Mouse (Mus musculus): Measurements from ENCODE around the gene Ubc.
"Not testable (repeated sequence)": the region's sequence is repeated elsewhere in the genome, so short reads cannot be mapped to it uniquely, and the experiment has no call there.

Ubc gene

DNA sequence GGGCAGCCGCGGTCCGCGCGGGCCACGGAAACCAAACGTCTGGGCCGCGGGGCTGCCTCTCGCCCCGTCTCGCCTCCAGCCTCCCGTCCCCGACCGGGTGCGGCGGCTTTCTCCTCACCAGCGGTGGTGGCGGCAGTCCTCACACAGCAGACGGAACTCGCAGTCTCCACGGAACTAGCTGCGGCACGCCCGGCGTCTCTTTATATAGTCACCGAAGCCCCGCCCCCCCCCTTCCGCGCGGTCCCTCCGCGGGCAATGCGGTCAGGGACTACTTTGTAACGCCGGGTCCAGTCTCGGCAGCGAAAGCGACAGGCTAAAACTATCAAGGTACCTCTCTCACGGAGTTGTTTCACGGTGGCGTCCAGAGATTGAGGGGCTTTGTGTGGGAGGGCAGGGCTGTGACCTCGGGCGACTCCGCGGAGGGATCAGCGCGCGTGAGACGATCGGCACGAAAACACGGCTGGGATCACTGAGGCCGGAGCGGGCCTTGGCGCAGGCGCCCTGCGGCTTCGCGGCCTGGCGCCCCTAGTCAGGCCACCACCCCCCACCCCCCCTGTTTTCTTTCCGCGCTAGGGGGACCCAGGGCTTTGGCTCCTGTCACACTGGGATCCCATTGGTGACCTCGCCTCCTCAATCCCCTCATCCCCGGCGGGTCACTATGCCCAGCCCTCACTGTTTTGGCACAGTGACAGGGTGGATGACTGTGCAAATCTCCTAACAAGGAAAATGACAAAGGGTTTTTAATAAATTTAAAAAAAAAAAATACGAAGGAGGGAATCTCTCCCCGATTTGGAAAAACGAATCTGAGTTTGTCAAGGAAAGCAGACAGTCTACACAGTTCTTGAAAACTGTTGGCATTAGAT is at the start of gene Ubc:
TSS of gene Ubc (minus strand) at position 624 of the 863 bp plus-strand sequence.
- peak; percentile 76 to 89 for DNase-seq (ENCODE audit: low read depth in 2 of 2, low spot score in 2 of 2)

DNA sequence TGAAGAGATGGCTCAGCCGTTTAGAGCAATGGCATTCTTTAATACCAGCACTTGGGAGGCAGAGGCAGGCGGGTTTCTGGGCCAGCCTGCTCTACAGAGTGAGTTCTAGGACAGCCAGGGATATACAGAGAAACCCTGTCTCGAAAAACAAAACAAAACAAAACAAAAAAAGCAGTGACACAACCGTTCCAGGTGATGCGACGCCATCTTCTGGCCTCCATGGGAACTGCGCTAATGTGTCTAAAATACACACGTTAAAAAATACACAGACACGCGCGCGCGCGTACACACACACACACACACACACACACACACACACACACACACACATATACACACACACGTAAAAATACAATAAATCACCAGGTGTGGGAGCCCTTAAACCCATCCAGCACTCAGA is 44.3 kb upstream of the Ubc start:
- peak in 1 of 2 experiments; percentile 26 for DNase-seq (ENCODE audit: low read depth in 2 of 2, low spot score in 2 of 2)

DNA sequence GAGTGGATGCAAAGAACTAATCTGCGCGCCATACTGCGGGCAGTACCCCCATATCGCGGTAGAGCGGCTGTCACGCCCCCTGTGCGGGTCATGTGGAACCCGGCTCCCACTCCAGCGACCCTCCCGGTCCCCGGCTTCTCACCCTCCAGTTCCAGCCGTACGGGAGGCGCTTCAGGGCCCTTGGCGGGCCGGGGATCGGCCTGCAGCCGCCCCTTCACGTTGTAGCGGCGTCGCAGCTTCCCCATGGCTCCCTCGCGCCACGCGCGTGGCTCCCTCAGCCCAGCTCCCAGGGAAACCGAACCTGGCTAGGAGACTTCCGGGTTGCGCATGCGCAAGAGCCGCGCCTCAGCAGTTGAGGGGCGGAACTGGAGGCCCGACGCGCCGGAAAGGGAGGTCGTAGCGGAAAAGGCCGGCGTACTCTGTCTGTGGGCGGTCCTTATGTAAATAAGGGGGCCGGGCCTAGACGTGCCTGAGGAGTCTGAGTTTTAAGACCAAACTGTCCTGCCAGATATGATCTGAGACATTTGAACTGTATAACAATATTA is 43.9 kb upstream of the Ubc start, which contains the start of gene Dhx37:
TSS of gene Dhx37 (minus strand) at position 329 of the 545 bp plus-strand sequence.
- peak; percentile 89 to 90 for DNase-seq (ENCODE audit: low read depth in 2 of 2, low spot score in 2 of 2)

DNA sequence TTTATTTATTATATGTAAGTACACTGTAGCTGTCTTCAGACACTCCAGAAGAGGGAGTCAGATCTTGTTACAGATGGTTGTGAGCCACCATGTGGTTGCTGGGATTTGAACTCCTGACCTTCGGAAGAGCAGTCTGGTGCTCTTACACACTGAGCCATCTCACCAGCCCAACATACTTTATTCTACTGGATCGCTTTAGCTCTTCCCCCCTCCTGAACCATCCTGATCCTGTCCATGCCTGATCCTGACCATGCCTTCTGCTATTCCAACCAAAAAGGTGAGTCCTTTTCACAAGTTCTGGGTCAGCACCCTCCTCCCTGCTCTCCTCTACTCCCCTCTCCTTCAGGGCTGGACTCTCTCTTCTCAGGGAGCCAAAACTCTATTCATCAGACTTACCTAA is 42.3 kb upstream of the Ubc start:
- not testable (repeated sequence) for DNase-seq (ENCODE audit: low read depth in 2 of 2, low spot score in 2 of 2)

DNA sequence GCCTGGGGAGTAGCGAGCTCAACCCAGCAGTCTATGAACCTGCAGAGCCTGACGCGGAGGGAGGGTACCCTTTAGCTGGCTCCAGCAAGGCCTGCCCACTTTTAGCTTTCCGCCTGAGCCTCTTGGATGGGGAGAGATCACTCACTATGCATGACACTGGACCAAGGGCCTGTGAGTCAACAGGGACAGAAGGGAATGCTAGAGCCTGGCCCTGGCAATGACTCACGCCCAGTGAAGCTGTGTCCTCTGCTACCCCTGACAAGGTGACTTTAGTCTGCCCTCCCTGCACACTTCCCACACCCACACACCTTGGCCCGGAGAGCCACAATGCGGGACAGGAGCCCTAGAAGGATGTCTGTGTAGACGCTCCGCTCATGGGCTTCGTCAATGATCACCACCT is 36.3 kb upstream of the Ubc start:
- no peak for DNase-seq (ENCODE audit: low read depth in 2 of 2, low spot score in 2 of 2)

DNA sequence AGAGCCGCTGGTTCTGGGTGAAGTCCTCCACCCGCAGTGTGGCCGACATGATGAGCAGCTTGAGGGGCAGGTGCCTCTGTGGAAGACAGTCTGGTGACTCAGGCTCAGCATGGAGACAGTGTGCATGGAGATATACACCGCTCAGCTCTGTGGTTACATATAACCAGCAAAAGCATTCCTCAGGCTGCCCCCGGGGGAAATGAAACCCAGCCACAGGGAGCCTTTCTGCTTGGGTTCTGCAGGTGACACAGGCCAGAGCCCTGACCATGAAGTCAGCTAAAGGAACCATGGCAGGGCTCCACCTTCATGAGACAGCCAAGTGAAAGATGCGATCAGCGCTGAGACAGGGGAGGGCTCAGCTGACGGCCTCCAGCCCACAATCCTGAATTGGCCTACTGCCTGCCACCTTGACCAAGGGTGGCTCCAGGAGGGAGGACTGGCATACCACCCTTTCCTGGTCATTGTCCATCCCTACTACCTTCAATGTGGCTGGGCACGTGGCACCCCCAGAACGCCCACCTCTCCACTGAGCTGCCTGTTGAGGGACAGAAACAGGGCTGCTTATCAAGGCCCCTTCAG is 35.8 kb upstream of the Ubc start:
- no peak for DNase-seq (ENCODE audit: low read depth in 2 of 2, low spot score in 2 of 2)

DNA sequence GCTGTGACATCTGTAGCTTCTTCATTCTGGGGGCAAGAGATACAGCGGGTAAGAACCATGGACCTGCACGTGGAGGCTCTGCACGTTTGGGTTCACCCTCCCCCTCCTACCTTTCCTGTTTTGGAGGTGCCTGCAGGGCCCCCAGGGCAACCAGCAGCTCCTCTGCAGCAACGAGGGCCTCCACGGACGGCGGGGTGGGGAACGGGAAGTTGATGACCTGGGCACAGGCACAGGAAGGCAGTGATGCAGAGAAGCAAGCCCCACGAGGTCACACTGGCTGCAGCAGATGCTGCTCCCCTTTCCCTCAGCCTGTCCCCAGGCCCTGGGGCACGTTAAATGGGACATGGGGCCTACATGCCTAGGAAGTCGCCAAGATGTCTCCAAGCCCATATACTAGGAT is 29.1 kb upstream of the Ubc start:
- no peak for DNase-seq (ENCODE audit: low read depth in 2 of 2, low spot score in 2 of 2)

DNA sequence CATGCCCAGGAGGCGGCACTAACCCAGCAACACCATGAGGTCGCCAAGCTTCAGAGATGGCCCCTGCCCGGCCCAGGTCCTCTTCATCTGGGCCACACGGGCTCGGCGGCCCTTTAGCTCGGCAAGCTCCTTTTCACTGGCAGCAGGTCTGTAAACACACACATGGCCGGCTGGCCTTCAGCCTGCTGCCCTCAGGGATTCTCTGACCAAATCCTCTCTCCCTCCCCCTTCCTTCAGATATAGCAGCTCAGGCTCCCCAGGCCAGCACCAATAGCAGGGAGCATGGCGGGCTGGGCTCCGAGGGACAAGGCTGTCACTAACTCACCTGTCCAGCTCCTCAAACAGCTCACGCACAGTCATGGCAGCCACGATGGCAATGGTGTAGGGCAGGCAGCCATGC is 28.6 kb upstream of the Ubc start:
- DNase-seq (ENCODE audit: low read depth in 2 of 2, low spot score in 2 of 2), result no peak

DNA sequence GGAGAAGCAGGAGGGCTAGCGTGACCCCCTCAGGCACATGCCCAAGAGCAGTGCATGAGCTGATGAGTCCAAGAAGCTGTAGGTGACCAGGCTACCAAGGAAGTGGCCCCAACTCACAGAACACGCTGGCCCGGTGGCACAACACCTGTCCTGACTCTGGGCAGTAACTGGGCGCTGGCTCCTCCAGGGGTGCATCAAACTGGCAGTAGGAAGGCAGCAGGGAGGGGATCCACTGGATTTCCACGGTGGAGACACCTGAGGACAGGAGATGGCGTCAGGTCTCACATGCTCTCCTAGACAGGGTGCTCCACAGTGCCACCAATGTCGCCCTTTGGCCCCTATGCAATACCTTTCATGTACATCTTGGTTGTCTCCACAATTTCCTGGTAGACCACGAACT is 26.2 kb upstream of the Ubc start:
- no peak for DNase-seq (ENCODE audit: low read depth in 2 of 2, low spot score in 2 of 2)

DNA sequence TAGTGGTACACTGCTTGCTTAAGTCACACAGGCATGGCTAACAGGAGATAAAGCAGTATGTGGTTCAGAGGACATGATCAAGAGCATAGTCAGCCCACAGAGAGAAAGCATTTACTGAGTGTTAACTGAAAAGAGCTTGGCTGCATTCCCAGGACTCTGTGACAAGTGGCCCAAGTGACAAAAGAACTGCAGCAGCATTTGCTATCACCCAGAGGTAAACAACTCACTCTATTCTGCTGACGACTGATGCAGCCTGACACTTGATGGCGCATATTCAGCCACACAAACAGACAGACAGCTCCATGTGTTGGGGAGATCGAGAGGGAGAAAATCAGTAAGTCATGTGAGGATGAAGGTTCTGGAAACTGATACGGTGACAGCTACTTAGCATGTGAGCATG is 23.8 kb upstream of the Ubc start:
- no peak for DNase-seq (ENCODE audit: low read depth in 2 of 2, low spot score in 2 of 2)

DNA sequence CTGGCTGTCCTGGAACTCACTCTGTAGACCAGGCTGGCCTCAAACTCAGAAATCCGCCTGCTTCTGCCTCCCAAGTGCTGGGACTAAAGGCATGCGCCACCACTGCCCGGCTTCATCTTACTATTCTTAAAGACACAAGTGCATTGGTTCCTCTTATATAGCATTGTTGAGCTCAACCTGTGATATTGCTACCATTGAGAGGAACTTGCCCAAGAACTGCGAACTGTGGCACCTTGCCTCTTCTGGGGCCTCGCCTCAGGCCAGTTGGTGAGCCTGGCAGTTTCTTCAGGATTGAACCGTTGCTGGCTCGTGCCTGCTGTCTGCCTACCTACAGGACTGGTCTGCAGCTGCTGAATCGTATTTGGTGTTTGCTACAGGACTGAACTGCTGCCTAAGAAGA is 22.5 kb upstream of the Ubc start:
- DNase-seq (ENCODE audit: low read depth in 2 of 2, low spot score in 2 of 2), result not testable (repeated sequence)

DNA sequence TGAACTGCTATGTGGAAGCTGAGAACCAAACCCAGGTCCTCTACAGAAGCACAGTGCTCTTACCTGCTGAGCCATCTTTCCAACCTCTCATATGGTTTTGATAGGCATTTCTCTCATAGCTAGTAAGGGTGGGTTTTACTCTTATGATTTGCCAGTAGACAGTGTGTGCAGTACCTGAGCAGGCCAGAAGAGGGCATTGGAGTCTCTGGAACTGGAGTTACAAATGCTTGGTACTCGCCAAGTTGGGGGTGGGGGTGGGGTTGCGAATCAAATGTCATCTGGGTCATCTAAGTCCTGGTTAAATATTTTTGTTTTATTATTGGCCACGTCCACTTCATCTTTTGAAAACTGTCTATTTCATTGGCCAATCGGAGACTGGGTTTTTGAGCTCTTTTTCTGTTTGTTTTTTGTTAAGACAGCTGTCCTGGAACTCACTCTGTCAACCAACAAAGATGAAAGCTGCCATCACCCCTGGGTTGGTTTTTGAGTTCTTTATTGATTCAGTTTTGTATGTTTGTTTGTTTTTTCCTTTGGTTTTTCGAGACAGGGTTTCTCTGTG is 22.0 kb upstream of the Ubc start:
- DNase-seq (ENCODE audit: low read depth in 2 of 2, low spot score in 2 of 2), result peak; percentile 62 to 81

DNA sequence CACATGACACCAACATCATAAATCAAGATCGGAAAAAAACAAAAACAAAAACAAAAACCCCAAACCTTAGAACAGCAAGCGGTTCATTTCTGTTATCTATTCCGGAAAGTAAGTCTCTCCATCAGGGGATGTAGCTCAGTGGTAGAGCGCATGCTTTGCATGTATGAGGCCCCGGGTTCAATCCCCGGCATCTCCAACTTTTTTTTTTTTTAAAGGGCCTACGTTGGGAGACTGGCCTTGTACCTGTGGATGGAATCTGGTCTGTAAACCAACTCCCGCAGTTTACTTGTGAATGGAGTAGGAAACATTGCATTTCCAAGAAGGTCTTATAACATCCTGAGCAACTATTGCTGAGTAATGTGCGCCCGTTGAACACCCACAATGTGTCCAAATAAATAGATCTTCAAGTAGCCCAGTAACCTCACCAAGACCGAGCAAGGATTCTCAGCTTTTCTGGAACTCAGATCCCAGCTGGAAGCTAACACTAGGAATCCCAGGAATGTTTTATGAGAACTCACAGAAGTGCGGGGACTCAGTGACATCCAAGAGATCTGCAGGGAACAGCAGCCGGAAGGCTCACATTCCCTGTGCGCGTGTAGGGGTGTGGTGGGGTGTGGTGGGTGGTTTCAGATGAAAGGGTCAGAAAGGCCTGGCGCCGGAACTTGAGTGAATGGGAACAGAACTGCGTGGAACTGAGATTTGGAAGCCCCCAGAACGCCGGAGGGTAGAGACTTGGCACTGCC is 19.5 kb upstream of the Ubc start:
- no peak for DNase-seq (ENCODE audit: low read depth in 2 of 2, low spot score in 2 of 2)

DNA sequence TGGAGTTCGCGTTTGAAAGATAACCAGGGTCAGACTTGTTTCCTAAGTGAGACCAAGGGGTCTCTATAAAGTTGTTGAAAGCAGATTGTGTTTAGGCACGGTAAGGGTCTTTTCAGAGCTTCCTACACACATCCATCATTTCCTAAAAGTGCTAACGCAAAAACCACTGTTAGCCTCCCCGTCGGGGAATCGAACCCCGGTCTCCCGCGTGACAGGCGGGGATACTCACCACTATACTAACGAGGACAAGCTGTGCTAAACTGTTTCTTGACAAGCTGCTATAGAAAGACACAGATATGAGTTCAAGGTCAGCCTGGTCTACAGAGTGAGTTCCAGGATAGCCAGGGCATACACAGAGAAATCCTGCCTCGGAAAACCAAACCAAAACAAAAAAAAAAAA is 18.8 kb upstream of the Ubc start:
- DNase-seq (ENCODE audit: low read depth in 2 of 2, low spot score in 2 of 2), result peak; percentile 74 to 77

DNA sequence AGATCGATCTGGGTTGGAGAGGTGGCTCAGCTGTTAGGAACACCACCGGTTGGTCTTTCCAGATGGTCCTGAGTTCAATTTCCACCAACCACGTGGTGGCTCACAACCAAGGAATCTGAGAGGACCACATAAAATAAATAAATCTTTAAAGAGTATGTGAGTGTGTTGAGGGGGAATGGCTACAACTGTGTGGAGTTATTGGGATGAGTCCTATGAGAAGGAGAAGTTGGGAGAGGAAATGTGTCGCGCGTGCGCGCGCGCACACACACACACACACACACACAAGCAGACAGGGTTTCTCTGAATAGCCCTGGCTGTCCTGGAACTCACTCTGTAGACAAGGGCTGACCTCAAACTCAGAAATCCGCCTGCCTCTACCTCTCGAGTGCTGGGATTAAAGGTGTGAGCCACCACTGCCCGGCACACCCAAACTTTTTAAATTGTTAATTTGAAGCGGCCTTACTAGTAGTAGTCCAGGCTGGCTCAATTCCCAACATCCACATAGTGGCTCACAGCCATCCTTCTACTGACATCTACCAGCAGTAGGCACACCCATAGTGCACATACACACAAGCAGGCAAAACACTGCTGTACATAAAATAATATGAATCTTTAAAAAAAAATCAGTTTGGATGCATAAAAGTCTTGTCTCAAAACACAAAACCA is 18.0 kb upstream of the Ubc start:
- no peak for DNase-seq (ENCODE audit: low read depth in 2 of 2, low spot score in 2 of 2)

DNA sequence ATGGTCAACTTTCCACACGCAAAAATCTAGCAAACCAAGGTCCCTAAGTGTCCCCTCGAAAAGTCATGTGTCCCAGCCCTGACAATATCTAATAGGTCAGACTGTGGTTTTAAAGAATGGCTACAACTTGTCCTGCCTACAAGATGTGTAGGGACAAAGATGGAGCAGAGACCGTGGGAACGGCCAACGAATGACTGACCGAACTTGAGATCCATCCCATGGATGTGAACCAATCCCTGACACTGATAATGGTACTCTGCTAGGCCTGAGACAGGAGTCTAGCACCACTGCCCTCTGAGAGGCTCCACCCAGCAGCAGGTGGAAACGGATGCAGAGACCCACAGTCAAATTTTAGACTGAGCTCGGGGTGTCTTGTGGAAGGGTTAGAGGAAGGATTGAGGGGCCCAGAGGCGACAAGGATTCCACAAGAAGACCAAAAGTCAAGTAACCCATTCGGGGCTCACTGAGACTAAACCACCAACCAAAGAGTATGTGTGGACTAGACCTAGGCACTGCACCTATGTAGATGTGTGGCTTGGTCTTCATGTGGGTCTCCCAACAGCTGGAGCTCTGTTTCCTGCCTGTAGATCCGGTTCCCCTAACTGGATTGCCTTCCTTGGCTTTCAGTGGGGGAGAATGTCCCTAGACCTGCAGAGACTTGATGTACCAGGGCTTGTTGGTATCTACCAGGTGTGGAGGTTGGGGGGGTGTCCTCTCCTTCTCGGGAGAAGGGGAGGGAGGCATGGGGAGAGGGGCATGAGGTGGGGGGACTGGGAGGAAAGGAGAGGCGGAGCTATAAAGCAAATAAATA is 17.2 kb upstream of the Ubc start:
- DNase-seq (ENCODE audit: low read depth in 2 of 2, low spot score in 2 of 2), result no peak

DNA sequence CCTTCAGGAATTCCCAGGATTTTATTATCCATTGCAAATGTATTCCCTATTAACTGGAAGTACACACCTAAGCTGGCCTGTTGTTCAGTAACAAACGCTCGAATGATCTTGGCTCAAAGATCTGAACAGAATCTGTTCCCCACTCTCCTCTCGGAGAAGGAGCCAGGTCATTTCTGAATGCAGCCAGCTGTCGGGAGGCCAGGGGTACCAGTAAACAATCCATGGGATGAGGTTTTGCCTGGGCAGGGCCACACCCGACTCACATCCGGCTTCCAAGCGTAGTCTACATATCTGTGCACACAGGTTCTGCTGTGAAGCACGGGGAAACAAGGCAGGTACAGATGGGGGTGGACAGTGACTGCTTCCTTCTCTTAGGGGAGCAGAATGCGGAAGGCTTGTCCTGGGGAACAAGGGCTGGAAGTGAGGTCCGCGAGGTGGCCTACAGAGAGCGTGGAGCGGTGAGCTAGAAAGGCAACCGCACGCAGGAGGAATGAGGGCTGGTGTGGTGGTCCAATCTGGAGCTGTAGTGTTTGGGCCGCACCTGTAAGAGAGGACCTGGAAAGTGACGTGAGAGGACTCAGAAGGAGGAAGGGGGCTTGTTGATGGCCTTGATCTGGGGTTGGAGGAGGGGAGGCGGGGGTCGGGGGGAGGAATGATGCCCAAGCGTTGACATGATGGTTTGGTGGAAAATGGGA is 16.5 kb upstream of the Ubc start:
- peak; percentile 68 to 69 for DNase-seq (ENCODE audit: low read depth in 2 of 2, low spot score in 2 of 2)

DNA sequence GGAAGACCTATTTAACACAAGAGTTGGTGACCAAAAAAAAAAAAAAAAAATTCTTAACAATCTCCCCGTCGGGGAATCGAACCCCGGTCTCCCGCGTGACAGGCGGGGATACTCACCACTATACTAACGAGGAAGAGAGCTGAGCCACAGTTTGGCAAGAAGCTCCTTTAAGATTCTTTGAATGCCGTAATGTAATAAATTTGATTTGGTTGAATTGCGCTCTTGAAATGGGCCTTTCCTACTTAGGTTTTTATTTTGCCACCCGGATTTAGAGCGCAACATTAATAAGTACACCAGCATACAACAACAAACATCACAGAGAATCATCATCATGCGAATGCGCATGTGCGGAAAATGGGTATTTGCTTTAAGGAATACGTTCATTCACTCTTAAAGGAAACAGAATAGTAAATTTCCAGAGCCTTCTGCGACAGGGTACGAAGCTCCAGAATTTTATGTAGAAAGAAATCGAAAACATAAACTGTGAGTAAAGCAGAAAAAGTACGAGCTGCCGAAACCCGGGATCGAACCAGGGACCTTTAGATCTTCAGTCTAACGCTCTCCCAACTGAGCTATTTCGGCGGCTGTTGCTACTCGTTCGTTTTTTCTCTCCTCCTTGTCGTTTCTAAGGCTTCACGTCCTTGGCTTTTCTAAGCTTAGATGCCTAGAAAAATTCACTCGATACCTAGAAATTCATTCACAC is 15.7 kb upstream of the Ubc start:
- DNase-seq (ENCODE audit: low read depth in 2 of 2, low spot score in 2 of 2), result peak; percentile 91 to 93
